Mouse (Mus musculus) monocyte, adult 5-6 weeks (primary cell): Measurements from ENCODE around the gene Kncn. TPM values are rescaled to one million over a fixed set of nuclear protein-coding genes. Genes with fewer than 3 reads are reported as not detected.

Source experiments
- ATAC-seq: fragments of 153-309, 156-312 bp; replicated peaks from 2 replicates; pipeline ENCODE4 v1.8.0; 2017; ENCODE audit warnings: mild to moderate bottlenecking; ENCODE audit not compliant: low TSS enrichment, insufficient number of reproducible peaks, severe bottlenecking, poor library complexity, low FRiP score
- total RNA-seq: library from RNA; stranded (forward); fragments of 200-1000, 200-491, 200-594 nt; gene quantifications from 3 replicates; pipeline ENCODE4 v1.2.3, GENCODE M21; 2017

Kncn gene
- not detected in 3 replicates for total RNA-seq

GRCm38 (mm10) chr4:115884022-115884421, at the start of gene Kncn:
Gene Kncn, plus strand, starts transcription at chr4:115884400.
- no peak for ATAC-seq

- ATAC-seq: no peak
Measured at GRCm38 (mm10) chr4:115835576-115835975, 48.6 kb upstream of the Kncn start.

GRCm38 (mm10) chr4:115838196-115838595, 46.0 kb upstream of the Kncn start:
- no peak for ATAC-seq

GRCm38 (mm10) chr4:115838696-115839641, 45.2 kb upstream of the Kncn start, which contains the start of gene Mknk1:
Gene Mknk1, plus strand, starts transcription at chr4:115839198.
- peak; percentile 93 for ATAC-seq

GRCm38 (mm10) chr4:115839956-115840355, 44.2 kb upstream of the Kncn start:
- ATAC-seq: no peak

GRCm38 (mm10) chr4:115840842-115841241, 43.4 kb upstream of the Kncn start:
- no peak for ATAC-seq

- ATAC-seq: no peak
Measured at GRCm38 (mm10) chr4:115846656-115847055, 37.5 kb upstream of the Kncn start.

GRCm38 (mm10) chr4:115847377-115847776, 36.8 kb upstream of the Kncn start:
- peak; percentile 80 for ATAC-seq

GRCm38 (mm10) chr4:115848083-115848482, 36.1 kb upstream of the Kncn start:
- ATAC-seq: no peak; the same call in 1 of the 2 replicates

GRCm38 (mm10) chr4:115848990-115849677, 35.1 kb upstream of the Kncn start:
- no peak for ATAC-seq

GRCm38 (mm10) chr4:115850111-115850510, 34.1 kb upstream of the Kncn start:
- ATAC-seq: no peak

GRCm38 (mm10) chr4:115850631-115851030, 33.6 kb upstream of the Kncn start:
- no peak for ATAC-seq

- no peak for ATAC-seq
Measured at GRCm38 (mm10) chr4:115851569-115851968, 32.6 kb upstream of the Kncn start.

- no peak for ATAC-seq
Measured at GRCm38 (mm10) chr4:115855100-115855499, 29.1 kb upstream of the Kncn start.

GRCm38 (mm10) chr4:115855609-115856008, 28.6 kb upstream of the Kncn start:
- no peak for ATAC-seq

GRCm38 (mm10) chr4:115856282-115856681, 27.9 kb upstream of the Kncn start:
- ATAC-seq: no peak

- peak; percentile 91 for ATAC-seq
Measured at GRCm38 (mm10) chr4:115857293-115857883, 26.8 kb upstream of the Kncn start.

- ATAC-seq: no peak
Measured at GRCm38 (mm10) chr4:115863352-115863751, 20.8 kb upstream of the Kncn start.

- ATAC-seq: no peak
Measured at GRCm38 (mm10) chr4:115863880-115864279, 20.3 kb upstream of the Kncn start.
